Comparison of ENCODE assay signal across 10 mouse cellular contexts in the genomic region with DNA sequence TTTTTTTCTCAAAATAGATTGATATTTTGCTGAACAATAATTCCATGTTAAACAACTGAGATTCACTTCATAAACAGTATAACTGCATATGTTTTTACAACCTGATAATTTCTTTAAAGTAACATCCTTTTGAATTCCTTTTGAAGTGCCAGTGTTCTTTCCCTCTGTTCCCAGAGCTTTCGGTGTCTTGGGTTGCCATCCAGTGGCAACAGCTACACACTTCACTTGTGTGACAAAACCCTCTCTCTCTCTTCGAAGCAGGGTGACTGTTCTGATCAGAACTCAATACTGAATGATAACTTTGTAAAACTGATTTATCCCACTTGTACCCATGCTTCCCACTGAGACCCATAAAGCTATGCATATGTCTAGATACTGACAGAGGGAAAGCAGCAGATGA.
DNase-seq lines count a peak whose midpoint lies in the region; ATAC-seq and TF ChIP-seq lines count a peak whose summit lies in the region.
"Had no signal": no experiment of that assay in that cellular context is flagged by ENCODE, and none has a peak within 500 bp of the region (broad histone marks: within the 10 kb centered on the region; RNA-seq: fewer than 3 reads in every experiment).

No protein-coding gene starts in this region.

- H3K4me1 ChIP-seq in kidney, adult 2 months (ENCODE audit: control insufficient read depth, insufficient read depth, low read length) = no peaks in the 10 kb centered on the region
- H3K4me1 ChIP-seq in kidney, embryonic 15.5 days = no peaks in the 10 kb centered on the region
- H3K4me1 ChIP-seq in midbrain, embryonic 16.5 days (ENCODE audit: control insufficient read depth, insufficient read depth, low read length) = no peaks in the 10 kb centered on the region
- H3K4me1 ChIP-seq in midbrain, embryonic 15.5 days = no peaks in the 10 kb centered on the region
- H3K4me1 ChIP-seq in embryonic facial prominence, embryonic 11.5 days (ENCODE audit: control insufficient read depth, insufficient read depth, low read length) = no peaks in the 10 kb centered on the region
- H3K4me1 ChIP-seq: intestine, embryonic 15.5 days; neural tube, embryonic 15.5 days had no signal

- no peak overlapping the region for H3K4me3 ChIP-seq in kidney, adult 2 months (ENCODE audit: insufficient read depth, low read depth, low read length)
- no peak overlapping the region for H3K4me3 ChIP-seq in kidney, embryonic 15.5 days (replicated peaks)
- H3K4me3 ChIP-seq in midbrain, embryonic 16.5 days (ENCODE audit: low read depth, low read length) = no peak overlapping the region
- H3K4me3 ChIP-seq in midbrain, embryonic 15.5 days = no peak overlapping the region
- no peak overlapping the region for H3K4me3 ChIP-seq in embryonic facial prominence, embryonic 11.5 days (ENCODE audit: low read depth, low read length)
- H3K4me3 ChIP-seq: intestine, embryonic 15.5 days; neural tube, embryonic 15.5 days had no signal

- no peak for ATAC-seq in kidney, embryonic 15.5 days (replicated peaks; ENCODE audit: low FRiP score)
- ATAC-seq in midbrain, embryonic 16.5 days = 0 out of 2 replicates have a peak, but pooled peaks have one; percentile 73
- ATAC-seq in midbrain, embryonic 15.5 days (replicated peaks) = no peak; the same call in 1 of the 2 replicates
- no peak for ATAC-seq in embryonic facial prominence, embryonic 11.5 days (replicated peaks; ENCODE audit: insufficient number of reproducible peaks, low FRiP score, low TSS enrichment, low read depth)
- ATAC-seq: intestine, embryonic 15.5 days had no signal

- 46% methylated on average over 2 of the region's 2 CpGs for WGBS in kidney, adult 2 months
- WGBS in kidney, embryonic 15.5 days = 67% methylated on average over 2 of the region's 2 CpGs
- 59% methylated on average over 2 of the region's 2 CpGs for WGBS in midbrain, embryonic 16.5 days
- WGBS in midbrain, embryonic 15.5 days = 51% methylated on average over 2 of the region's 2 CpGs
- WGBS in embryonic facial prominence, embryonic 11.5 days = 59% methylated on average over 2 of the region's 2 CpGs

- H3K9me3 ChIP-seq in kidney, embryonic 15.5 days (replicated peaks) = no peaks in the 10 kb centered on the region
- no peaks in the 10 kb centered on the region for H3K9me3 ChIP-seq in midbrain, embryonic 16.5 days (replicated peaks; ENCODE audit: control insufficient read depth, low read length, poor library complexity, severe bottlenecking)
- H3K9me3 ChIP-seq in midbrain, embryonic 15.5 days = no peaks in the 10 kb centered on the region
- H3K9me3 ChIP-seq in embryonic facial prominence, embryonic 11.5 days (replicated peaks; ENCODE audit: control insufficient read depth, low read length) = no peaks in the 10 kb centered on the region
- H3K9me3 ChIP-seq: intestine, embryonic 15.5 days; neural tube, embryonic 15.5 days had no signal

- TF ChIP-seq CTCF in kidney, adult 2 months (conservative IDR thresholded peaks at IDR 0.05; ENCODE audit: insufficient read depth, insufficient read length, low read depth, low read length) = no peak; the same call in 1 of the 2 replicates

- no peak overlapping the region for H3K9ac ChIP-seq in kidney, embryonic 15.5 days
- no peak overlapping the region for H3K9ac ChIP-seq in midbrain, embryonic 16.5 days (ENCODE audit: low read depth, low read length)
- H3K9ac ChIP-seq in midbrain, embryonic 15.5 days = no peak overlapping the region
- no peak overlapping the region for H3K9ac ChIP-seq in embryonic facial prominence, embryonic 11.5 days (replicated peaks; ENCODE audit: low read length)
- H3K9ac ChIP-seq: intestine, embryonic 15.5 days; neural tube, embryonic 15.5 days had no signal

- H3K27me3 ChIP-seq in kidney, adult 2 months (replicated peaks; ENCODE audit: control insufficient read depth, insufficient read depth, low read length) = no peaks in the 10 kb centered on the region
- no peaks in the 10 kb centered on the region for H3K27me3 ChIP-seq in kidney, embryonic 15.5 days
- H3K27me3 ChIP-seq in midbrain, embryonic 16.5 days (ENCODE audit: control insufficient read depth, insufficient read depth, low read depth, low read length) = no peaks in the 10 kb centered on the region
- no peaks in the 10 kb centered on the region for H3K27me3 ChIP-seq in midbrain, embryonic 15.5 days (replicated peaks)
- no peaks in the 10 kb centered on the region for H3K27me3 ChIP-seq in embryonic facial prominence, embryonic 11.5 days (ENCODE audit: control insufficient read depth, insufficient read depth, low read length)
- H3K27me3 ChIP-seq: intestine, embryonic 15.5 days; neural tube, embryonic 15.5 days had no signal

- no peak for TF ChIP-seq POLR2A in kidney, adult 2 months (IDR thresholded peaks at IDR 0.05; ENCODE audit: low read depth, low read length)

- H3K36me3 ChIP-seq in kidney, adult 2 months (ENCODE audit: control insufficient read depth, insufficient read depth, low read length) = no peaks in the 10 kb centered on the region
- no peaks in the 10 kb centered on the region for H3K36me3 ChIP-seq in kidney, embryonic 15.5 days
- no peaks in the 10 kb centered on the region for H3K36me3 ChIP-seq in midbrain, embryonic 16.5 days (ENCODE audit: control insufficient read depth, insufficient read depth, low read length)
- no peaks in the 10 kb centered on the region for H3K36me3 ChIP-seq in midbrain, embryonic 15.5 days (replicated peaks)
- no peaks in the 10 kb centered on the region for H3K36me3 ChIP-seq in embryonic facial prominence, embryonic 11.5 days (replicated peaks; ENCODE audit: control insufficient read depth, insufficient read depth, low read depth, low read length)
- H3K36me3 ChIP-seq: intestine, embryonic 15.5 days; neural tube, embryonic 15.5 days had no signal

- H3K27ac ChIP-seq in kidney, adult 2 months (ENCODE audit: insufficient read depth, low read depth, low read length) = no peak overlapping the region
- H3K27ac ChIP-seq in kidney, embryonic 15.5 days = no peak overlapping the region
- H3K27ac ChIP-seq in midbrain, embryonic 16.5 days (ENCODE audit: low read length) = no peak overlapping the region
- no peak overlapping the region for H3K27ac ChIP-seq in midbrain, embryonic 15.5 days
- H3K27ac ChIP-seq in embryonic facial prominence, embryonic 11.5 days (replicated peaks; ENCODE audit: low read depth, low read length) = no peak overlapping the region
- H3K27ac ChIP-seq: intestine, embryonic 15.5 days; neural tube, embryonic 15.5 days had no signal

- DNase-seq in kidney, adult 2 months = peak; percentile 38
- peak; percentile 29 for DNase-seq in embryonic facial prominence, embryonic 11.5 days (ENCODE audit: low spot score)
- DNase-seq in retina, postnatal 1 day = peak; percentile 2
- DNase-seq in adipocyte (ENCODE audit: low spot score) = no peak
- DNase-seq: cerebellum, adult 8-10 months had no signal

- no peak overlapping the region for H3K4me2 ChIP-seq in kidney, embryonic 15.5 days
- H3K4me2 ChIP-seq in midbrain, embryonic 16.5 days (ENCODE audit: low read length) = no peak overlapping the region
- no peak overlapping the region for H3K4me2 ChIP-seq in midbrain, embryonic 15.5 days
- H3K4me2 ChIP-seq in embryonic facial prominence, embryonic 11.5 days (ENCODE audit: low read depth, low read length) = no peak overlapping the region
- H3K4me2 ChIP-seq: intestine, embryonic 15.5 days; neural tube, embryonic 15.5 days had no signal
